Comparison of ENCODE assay signal across 15 mouse cellular contexts in genomic region chr2:112369941-112370340, GRCm38 (mm10). TPM values are rescaled to one million over a fixed set of nuclear protein-coding genes. Genes with fewer than 3 reads are reported as not detected.
DNase-seq lines count a peak whose midpoint lies in the region; TF ChIP-seq lines count a peak whose summit lies in the region.
"Had no signal": no experiment of that assay in that cellular context is flagged by ENCODE, and none has a peak within 500 bp of the region (broad histone marks: within the 10 kb centered on the region; RNA-seq: fewer than 3 reads in every experiment).

No protein-coding gene starts in this region.

- peak; percentile 29 for DNase-seq in lung, postnatal 10 days
- DNase-seq in lung, adult 2 months: no peak
- DNase-seq in adipocyte (ENCODE audit: low spot score): peak; percentile 85
- peak; percentile 68 for DNase-seq in gastrocnemius, postnatal 14 days
- DNase-seq in kidney, postnatal 4 days: no peak
- no peak for DNase-seq in right cerebral cortex, postnatal 4 days
- DNase-seq: cerebellum, adult 9-11 months; midbrain, embryonic 14.5 days; right cerebral cortex, adult 18-20 months; thymus, postnatal 36 days had no signal

- H3ac ChIP-seq in myocyte (ENCODE audit: control insufficient read depth, insufficient read length): no peak overlapping the region

- H3K27me3 ChIP-seq in myocyte (ENCODE audit: control insufficient read depth, insufficient read depth, insufficient read length): no peaks in the 10 kb centered on the region
- H3K27me3 ChIP-seq: neural tube, embryonic 12.5 days had no signal

- TF ChIP-seq CTCF in lung, adult 2 months (IDR thresholded peaks at IDR 0.05; ENCODE audit: insufficient read depth, low read length): no peak

- H3K79me2 ChIP-seq in myocyte (ENCODE audit: control insufficient read depth, insufficient read depth): peaks cover 24% of the 10 kb centered on the region

- intact Hi-C loops in gastrocnemius, postnatal 14 days (cut with DNase I; ENCODE audit: low total_unique reads): no loop called here

- no peak overlapping the region for H3K4me3 ChIP-seq in lung, adult 2 months (replicated peaks; ENCODE audit: extremely low read depth, low read depth, low read length)
- H3K4me3 ChIP-seq in myocyte: no peak overlapping the region
- H3K4me3 ChIP-seq: hindbrain, embryonic 12.5 days; left cerebral cortex, adult 2 months; limb, embryonic 15.5 days; neural tube, embryonic 12.5 days had no signal

- WGBS in lung, adult 2 months: 53% methylated on average over 5 of the region's 5 CpGs

- no peak overlapping the region for H3K4me2 ChIP-seq in myocyte (ENCODE audit: low read depth)
- H3K4me2 ChIP-seq: hindbrain, embryonic 12.5 days; limb, embryonic 15.5 days; neural tube, embryonic 12.5 days had no signal

- TF ChIP-seq POLR2A in lung, adult 2 months (IDR thresholded peaks at IDR 0.05; ENCODE audit: borderline replicate concordance, extremely low read depth, low read depth, low read length): no peak
- no peak for TF ChIP-seq POLR2A in myocyte (IDR thresholded peaks at IDR 0.05; ENCODE audit: insufficient read length, low read depth)

- H3K36me3 ChIP-seq in myocyte (ENCODE audit: control insufficient read depth, insufficient read depth): peaks cover 5% of the 10 kb centered on the region
- H3K36me3 ChIP-seq: hindbrain, embryonic 12.5 days; neural tube, embryonic 12.5 days had no signal

- peaks cover 7% of the 10 kb centered on the region for H3K4me1 ChIP-seq in lung, adult 2 months (ENCODE audit: control insufficient read depth, insufficient read depth, low read length)

TF ChIP-seq in myocyte, 11 proteins besides CTCF, POLR2A, EP300 and RAD21:
- TF ChIP-seq TCF3 (IDR thresholded peaks at IDR 0.05; ENCODE audit: insufficient read length, low read depth) (no peak), POLR2AphosphoS2 (IDR thresholded peaks at IDR 0.05; ENCODE audit: insufficient read length, low read depth) (peak; percentile 26), MAX (IDR thresholded peaks at IDR 0.05; ENCODE audit: low read depth) (no peak), CEBPB (IDR thresholded peaks at IDR 0.05; ENCODE audit: insufficient read depth, poor library complexity, severe bottlenecking) (0 out of 2 replicates have a peak, but pooled peaks have one; percentile 23)
TF ChIP-seq in myocyte: peak in this region for 2.

RNA-seq across cellular contexts. Expression of gene Emc4, which starts 2.1 kb away (rescaled TPM):
- polyA plus RNA-seq in lung, adult 2 months (2012; rRNA removed): 76.8 and 95.5 TPM in 2 replicates
- total RNA-seq in gastrocnemius, postnatal 14 days (2021): 10 to 100 TPM; 67.2 to 71.2 TPM
- 184 TPM for polyA plus RNA-seq in myocyte (2012; fragmentation: generic; extraction: Trizol)

RNA-seq across cellular contexts. Expression of gene Katnbl1, which starts 9.1 kb away (rescaled TPM):
- polyA plus RNA-seq in lung, adult 2 months (2012; rRNA removed): 1.2 and 2.3 TPM in 2 replicates
- total RNA-seq in gastrocnemius, postnatal 14 days (2021): 1 to 10 TPM; 4.3 to 5.1 TPM
- polyA plus RNA-seq in myocyte (2012; fragmentation: generic; extraction: Trizol): 9.0 TPM

Comparison
In these comparisons a context has a peak if more than half of its experiments do, and no peak if none do; other contexts are left out.
1. DNase-seq: peak in lung, postnatal 10 days (single experiment), adipocyte (single experiment) and gastrocnemius, postnatal 14 days (single experiment); none in lung, adult 2 months (single experiment), kidney, postnatal 4 days (0 of 2) and right cerebral cortex, postnatal 4 days (single experiment).